Mouse (Mus musculus) neural tube, embryonic 11.5 days (tissue): ENCODE results near the gene Gpr176. TPM values are rescaled to one million over a fixed set of nuclear protein-coding genes. Genes with fewer than 3 reads are reported as not detected.

ENCODE experiments used
- microRNA-seq: library from miRNA; unstranded; fragments of <30 nt; microRNA quantifications from one replicate; pipeline ENCODE4, GENCODE M21; 2016
- polyA plus RNA-seq: library from polyadenylated mRNA; unstranded; fragments of >200 nt; fragmentation: Nextera tagmentation; extraction: Ambion mirVana; gene quantifications from 2 replicates; pipeline ENCODE4 v1.2.1, GENCODE M21; 2014

Gene Gpr176
- polyA plus RNA-seq, 1 experiment from 2014 or later, result 1.2 TPM

Small RNA genes lying within 50 kb of the gene (microRNA-seq; reads per million reads assigned to microRNA genes)
- not detected for gene Gm22800

Other genes starting within 250 kb of the Gpr176 start
- 2.6 and 3.3 TPM in 2 replicates for gene Fsip1, start 116.5 kb downstream of the Gpr176 start, polyA plus RNA-seq
- gene Eif2ak4, start 15.2 kb upstream of the Gpr176 start, polyA plus RNA-seq, result 10.2 and 13.0 TPM in 2 replicates
- gene Srp14, start 106.3 kb upstream of the Gpr176 start, polyA plus RNA-seq, result 281 and 284 TPM in 2 replicates
- 5.9 and 8.3 TPM in 2 replicates for gene Bmf, start 176.3 kb upstream of the Gpr176 start, polyA plus RNA-seq
- 111 and 112 TPM in 2 replicates for gene Bub1b, start 224.8 kb upstream of the Gpr176 start, polyA plus RNA-seq